ENCODE assay signal across 12 mouse cellular contexts in genomic region chr5:64299508-64300324, GRCm38 (mm10).
DNase-seq lines count a peak whose midpoint lies in the region; ATAC-seq and TF ChIP-seq lines count a peak whose summit lies in the region.
"Had no signal": no experiment of that assay in that cellular context is flagged by ENCODE, and none has a peak within 500 bp of the region (broad histone marks: within the 10 kb centered on the region; RNA-seq: fewer than 3 reads in every experiment).

No protein-coding gene starts in this region.

- no peak for ATAC-seq in heart, embryonic 15.5 days (replicated peaks; ENCODE audit: insufficient number of reproducible peaks, insufficient read depth, low FRiP score, low read depth)
- ATAC-seq in lung, postnatal 0 days: peak; percentile 42
- ATAC-seq in intestine, embryonic 16.5 days: peak; percentile 84
- peak; percentile 68 for ATAC-seq in stomach, embryonic 16.5 days (ENCODE audit: insufficient read depth, low FRiP score)

- no peaks in the 10 kb centered on the region for H3K27me3 ChIP-seq in heart, embryonic 15.5 days
- H3K27me3 ChIP-seq in lung, postnatal 0 days (replicated peaks; ENCODE audit: insufficient read depth, low read length): no peaks in the 10 kb centered on the region
- no peaks in the 10 kb centered on the region for H3K27me3 ChIP-seq in intestine, embryonic 16.5 days (replicated peaks; ENCODE audit: control insufficient read depth, insufficient read depth, low read length)
- no peaks in the 10 kb centered on the region for H3K27me3 ChIP-seq in stomach, embryonic 16.5 days (ENCODE audit: control insufficient read depth, insufficient read depth, low read length)

- H3K27ac ChIP-seq in heart, embryonic 15.5 days: peak overlapping the region; percentile 39; the same call in 1 of the 2 replicates
- H3K27ac ChIP-seq in lung, postnatal 0 days (ENCODE audit: low read length): peak overlapping the region; percentile 22; the same call in 1 of the 2 replicates
- H3K27ac ChIP-seq in intestine, embryonic 16.5 days (ENCODE audit: low read length): peak overlapping the region; percentile 84
- peak overlapping the region; percentile 87 for H3K27ac ChIP-seq in stomach, embryonic 16.5 days (ENCODE audit: low read length)

- H3K4me1 ChIP-seq in heart, embryonic 15.5 days (replicated peaks): peaks cover 25% of the 10 kb centered on the region
- 0 out of 2 replicates have a peak, but pooled peaks cover 2% of the 10 kb centered on the region for H3K4me1 ChIP-seq in lung, postnatal 0 days (ENCODE audit: insufficient read depth, low read depth, low read length)
- H3K4me1 ChIP-seq in intestine, embryonic 16.5 days (ENCODE audit: control insufficient read depth, insufficient read depth, low read length): peaks cover 20% of the 10 kb centered on the region
- H3K4me1 ChIP-seq in stomach, embryonic 16.5 days (ENCODE audit: control insufficient read depth, insufficient read depth, low read length): peaks cover 29% of the 10 kb centered on the region

- H3K4me2 ChIP-seq in heart, embryonic 15.5 days: no peak overlapping the region
- H3K4me2 ChIP-seq in lung, postnatal 0 days (replicated peaks; ENCODE audit: low read depth, low read length): no peak overlapping the region
- H3K4me2 ChIP-seq in intestine, embryonic 16.5 days (ENCODE audit: low read depth, low read length): no peak overlapping the region
- H3K4me2 ChIP-seq in stomach, embryonic 16.5 days (ENCODE audit: low read depth, low read length): no peak overlapping the region

- WGBS in heart, embryonic 15.5 days: 68% methylated on average over 7 of the region's 7 CpGs
- WGBS in lung, postnatal 0 days: 49% methylated on average over 7 of the region's 7 CpGs
- 51% methylated on average over 7 of the region's 7 CpGs for WGBS in intestine, embryonic 16.5 days
- 48% methylated on average over 7 of the region's 7 CpGs for WGBS in stomach, embryonic 16.5 days

- H3K4me3 ChIP-seq in heart, embryonic 15.5 days: no peak overlapping the region
- no peak overlapping the region for H3K4me3 ChIP-seq in lung, postnatal 0 days (ENCODE audit: low read depth, low read length)
- no peak overlapping the region for H3K4me3 ChIP-seq in intestine, embryonic 16.5 days (ENCODE audit: low read length)
- no peak overlapping the region for H3K4me3 ChIP-seq in stomach, embryonic 16.5 days (replicated peaks; ENCODE audit: low read length)
- H3K4me3 ChIP-seq: erythroblast, embryonic 14.5 days had no signal

- TF ChIP-seq EP300 in lung, postnatal 0 days (IDR thresholded peaks at IDR 0.05): no peak

- no peaks in the 10 kb centered on the region for H3K9me3 ChIP-seq in heart, embryonic 15.5 days (replicated peaks)
- no peaks in the 10 kb centered on the region for H3K9me3 ChIP-seq in lung, postnatal 0 days (ENCODE audit: low read length)
- no peaks in the 10 kb centered on the region for H3K9me3 ChIP-seq in intestine, embryonic 16.5 days (ENCODE audit: control insufficient read depth, low read length)
- no peaks in the 10 kb centered on the region for H3K9me3 ChIP-seq in stomach, embryonic 16.5 days (replicated peaks; ENCODE audit: control insufficient read depth, low read length)

- no peak for DNase-seq in heart, adult 11 months
- peak; percentile 54 for DNase-seq in lung, postnatal 0 days (ENCODE audit: low spot score)
- no peak for DNase-seq in lung, postnatal 14 days
- no peak for DNase-seq in thymus, postnatal 0 days (ENCODE audit: low spot score)
- DNase-seq in thymus, postnatal 25 days: no peak
- DNase-seq: cerebellum, postnatal 14 days; heart, postnatal 10 days; kidney, postnatal 36 days had no signal

- H3K9ac ChIP-seq in heart, embryonic 15.5 days: no peak overlapping the region
- no peak overlapping the region for H3K9ac ChIP-seq in lung, postnatal 0 days (replicated peaks; ENCODE audit: low read depth)
- peak overlapping the region; percentile 38; the same call in 1 of the 2 replicates for H3K9ac ChIP-seq in intestine, embryonic 16.5 days (ENCODE audit: low read depth, low read length)
- peak overlapping the region; percentile 36; the same call in 1 of the 2 replicates for H3K9ac ChIP-seq in stomach, embryonic 16.5 days (ENCODE audit: low read length)

- no peak for TF ChIP-seq CTCF in lung, postnatal 0 days (IDR thresholded peaks at IDR 0.05)

- H3K36me3 ChIP-seq in heart, embryonic 15.5 days: peaks cover 1% of the 10 kb centered on the region
- H3K36me3 ChIP-seq in lung, postnatal 0 days (ENCODE audit: insufficient read depth, low read length): no peaks in the 10 kb centered on the region
- no peaks in the 10 kb centered on the region for H3K36me3 ChIP-seq in intestine, embryonic 16.5 days (ENCODE audit: control insufficient read depth, insufficient read depth, low read length)
- no peaks in the 10 kb centered on the region for H3K36me3 ChIP-seq in stomach, embryonic 16.5 days (ENCODE audit: control insufficient read depth, insufficient read depth, low read length)

Comparison
In these comparisons a context has a peak if more than half of its experiments do, and no peak if none do; other contexts are left out.
1. H3K27ac ChIP-seq: peak in every context shown above with its lines; median percentile 87 in stomach, embryonic 16.5 days; 84 in intestine, embryonic 16.5 days; 39 in heart, embryonic 15.5 days; 22 in lung, postnatal 0 days.
2. H3K9ac ChIP-seq: peak in intestine, embryonic 16.5 days (single experiment) and stomach, embryonic 16.5 days (single experiment); none in heart, embryonic 15.5 days (single experiment) and lung, postnatal 0 days (single experiment).